Mouse (Mus musculus): ENCODE data around the gene Plk3.
A peak's percentile ranks its signal among the peaks of the same experiment; 100 is the strongest.
"Not testable (repeated sequence)": the region's sequence is repeated elsewhere in the genome, so short reads cannot be mapped to it uniquely, and the experiment has no call there.

The Plk3 gene

GRCm38 (mm10) chr4:117133817-117134600, at the start of gene Plk3:
Gene Plk3 (minus strand): TSS chr4:117133963.
- DNase-seq (ENCODE audit: low spot score) = peak; percentile 97

- not testable (repeated sequence) for DNase-seq (ENCODE audit: low spot score)
These were observed 49.0 kb upstream of the Plk3 start for GRCm38 (mm10) chr4:117182759-117183096.

- peak; percentile 91 for DNase-seq (ENCODE audit: low spot score)
These were observed 48.3 kb upstream of the Plk3 start, which contains the start of gene Kif2c for GRCm38 (mm10) chr4:117181863-117182758. Gene Kif2c (minus strand): TSS chr4:117182639.

GRCm38 (mm10) chr4:117169936-117170335, 36.2 kb upstream of the Plk3 start:
- peak; percentile 42 for DNase-seq (ENCODE audit: low spot score)

- no peak for DNase-seq (ENCODE audit: low spot score)
These were observed 27.4 kb upstream of the Plk3 start for GRCm38 (mm10) chr4:117161183-117161582.

- DNase-seq (ENCODE audit: low spot score) = no peak
These were observed 25.9 kb upstream of the Plk3 start for GRCm38 (mm10) chr4:117159666-117160065.

GRCm38 (mm10) chr4:117156372-117156771, 22.6 kb upstream of the Plk3 start:
- DNase-seq (ENCODE audit: low spot score) = no peak

GRCm38 (mm10) chr4:117155792-117156355, 22.1 kb upstream of the Plk3 start, which contains the start of gene Rps8:
Gene Rps8 (minus strand): TSS chr4:117156243.
- DNase-seq (ENCODE audit: low spot score) = peak; percentile 92

GRCm38 (mm10) chr4:117155020-117155791, 21.4 kb upstream of the Plk3 start:
- no peak for DNase-seq (ENCODE audit: low spot score)

- DNase-seq (ENCODE audit: low spot score) = no peak
These were observed 19.0 kb upstream of the Plk3 start for GRCm38 (mm10) chr4:117152714-117153113.

GRCm38 (mm10) chr4:117151416-117151815, 17.7 kb upstream of the Plk3 start:
- no peak for DNase-seq (ENCODE audit: low spot score)

GRCm38 (mm10) chr4:117150212-117150733, 16.5 kb upstream of the Plk3 start:
- DNase-seq (ENCODE audit: low spot score) = no peak

- DNase-seq (ENCODE audit: low spot score) = no peak
These were observed 15.8 kb upstream of the Plk3 start for GRCm38 (mm10) chr4:117149291-117150211.

GRCm38 (mm10) chr4:117148815-117149214, 15.1 kb upstream of the Plk3 start:
- DNase-seq (ENCODE audit: low spot score) = no peak

GRCm38 (mm10) chr4:117148047-117148713, 14.4 kb upstream of the Plk3 start:
- no peak for DNase-seq (ENCODE audit: low spot score)

GRCm38 (mm10) chr4:117146176-117146575, 12.4 kb upstream of the Plk3 start:
- no peak for DNase-seq (ENCODE audit: low spot score)

- DNase-seq (ENCODE audit: low spot score) = no peak
These were observed 11.5 kb upstream of the Plk3 start for GRCm38 (mm10) chr4:117145248-117145647.

- DNase-seq (ENCODE audit: low spot score) = no peak
These were observed 9.3 kb upstream of the Plk3 start for GRCm38 (mm10) chr4:117143023-117143422.

- no peak for DNase-seq (ENCODE audit: low spot score)
These were observed 6.8 kb upstream of the Plk3 start for GRCm38 (mm10) chr4:117140613-117141012.

GRCm38 (mm10) chr4:117139217-117139612, 5.5 kb upstream of the Plk3 start:
- peak; percentile 59 for DNase-seq (ENCODE audit: low spot score)

Measured in yolk sac, embryonic 10.5 days (tissue).